Mouse (Mus musculus) B cell, adult 2 months (primary cell): Measurements from ENCODE around the gene Olfr954.

Source experiments
- DNase-seq, 2 experiments: peaks; one replicate each; pipeline ENCODE4 v3.0.0; 2022

Gene Olfr954

GRCm38 (mm10) chr9:39456401-39456800, at the start of gene Olfr954:
TSS of gene Olfr954 (plus strand) at chr9:39456701.
- no peak for DNase-seq

- DNase-seq: no peak
These were observed 29.5 kb upstream of the Olfr954 start, which contains the start of gene Olfr952 for GRCm38 (mm10) chr9:39427048-39427447. TSS of gene Olfr952 (minus strand) at chr9:39427148.

- no peak for DNase-seq
These were observed 15.3 kb downstream of the Olfr954 start, which contains the start of gene Olfr955 for GRCm38 (mm10) chr9:39471844-39472243. TSS of gene Olfr955 (minus strand) at chr9:39471944.

- DNase-seq: no peak
These were observed 37.4 kb downstream of the Olfr954 start, which contains the start of gene Olfr44 for GRCm38 (mm10) chr9:39493895-39494294. TSS of gene Olfr44 (minus strand) at chr9:39493995.

- no peak for DNase-seq
These were observed 52.5 kb downstream of the Olfr954 start for GRCm38 (mm10) chr9:39508998-39509397.

GRCm38 (mm10) chr9:39509412-39509811, 52.9 kb downstream of the Olfr954 start:
- DNase-seq: no peak
